Mouse (Mus musculus): ENCODE measurements around the gene Dpy19l2.

- peak; percentile 43; the same call in 1 of the 2 replicates for TF ChIP-seq CTCF (IDR thresholded peaks at IDR 0.05)
- TF ChIP-seq EP300 (IDR thresholded peaks at IDR 0.05), result no peak
Observed at GRCm38 (mm10) chr9:24701246-24701645, 5.2 kb upstream of the Dpy19l2 start.

All from lung, postnatal 0 days (tissue).